Mouse (Mus musculus) spleen, adult 18-20 months (tissue): ENCODE measurements around the gene Scn8a.
A peak's percentile ranks its signal among the peaks of the same experiment; 100 is the strongest.

Experiments
- DNase-seq, 2 experiments: peaks; one replicate each; pipeline ENCODE4 v3.0.0; 2022; ENCODE audit warnings: mixed read lengths in 2 of 2

Gene Scn8a

GRCm38 (mm10) chr15:101044531-101044930, 174.9 kb downstream of the Scn8a start:
- DNase-seq = no peak

GRCm38 (mm10) chr15:101046039-101046526, 176.4 kb downstream of the Scn8a start:
- DNase-seq = no peak

GRCm38 (mm10) chr15:101046527-101047193, 177.0 kb downstream of the Scn8a start:
- DNase-seq = no peak

- DNase-seq = no peak
Measured at GRCm38 (mm10) chr15:101047194-101047555, 177.5 kb downstream of the Scn8a start, which contains the start of gene Gm47841. Gm47841 (minus strand) TSS chr15:101047397.

- no peak for DNase-seq
Measured at GRCm38 (mm10) chr15:101048338-101048896, 178.8 kb downstream of the Scn8a start.

- DNase-seq = no peak
Measured at GRCm38 (mm10) chr15:101051869-101052268, 182.2 kb downstream of the Scn8a start.

GRCm38 (mm10) chr15:101052560-101053501, 183.2 kb downstream of the Scn8a start:
- no peak for DNase-seq

- DNase-seq = no peak
Measured at GRCm38 (mm10) chr15:101053832-101054459, 184.3 kb downstream of the Scn8a start.

GRCm38 (mm10) chr15:101054541-101054940, 184.9 kb downstream of the Scn8a start:
- DNase-seq = no peak

GRCm38 (mm10) chr15:101056225-101056624, 186.6 kb downstream of the Scn8a start:
- DNase-seq = peak in 1 of 2 experiments; percentile 17

GRCm38 (mm10) chr15:101059570-101060279, 190.1 kb downstream of the Scn8a start:
- DNase-seq = no peak

GRCm38 (mm10) chr15:101060280-101060852, 190.7 kb downstream of the Scn8a start:
- no peak for DNase-seq

GRCm38 (mm10) chr15:101065069-101065468, 195.4 kb downstream of the Scn8a start:
- no peak for DNase-seq

- no peak for DNase-seq
Measured at GRCm38 (mm10) chr15:101066364-101066847, 196.7 kb downstream of the Scn8a start.

GRCm38 (mm10) chr15:101066920-101067696, 197.4 kb downstream of the Scn8a start:
- DNase-seq = no peak

GRCm38 (mm10) chr15:101068029-101068428, 198.4 kb downstream of the Scn8a start:
- no peak for DNase-seq

GRCm38 (mm10) chr15:101068671-101069070, 199.0 kb downstream of the Scn8a start:
- DNase-seq = no peak

- DNase-seq = no peak
Measured at GRCm38 (mm10) chr15:101069641-101070190, 200.1 kb downstream of the Scn8a start.

- no peak for DNase-seq
Measured at GRCm38 (mm10) chr15:101070762-101071161, 201.1 kb downstream of the Scn8a start.

GRCm38 (mm10) chr15:101072736-101073135, 203.1 kb downstream of the Scn8a start:
- no peak for DNase-seq
